Mouse (Mus musculus): ENCODE data around the gene Zfp148.
"Not testable (repeated sequence)": the region's sequence is repeated elsewhere in the genome, so short reads cannot be mapped to it uniquely, and the experiment has no call there.

The Zfp148 gene

GRCm38 (mm10) chr16:33465242-33465614 is 84.6 kb downstream of the Zfp148 start:
- no peak for DNase-seq

GRCm38 (mm10) chr16:33467451-33467850 is 86.8 kb downstream of the Zfp148 start:
- no peak for DNase-seq

GRCm38 (mm10) chr16:33469973-33470372 is 89.3 kb downstream of the Zfp148 start:
- DNase-seq: no peak

GRCm38 (mm10) chr16:33474381-33474780 is 93.7 kb downstream of the Zfp148 start:
- no peak for DNase-seq

- DNase-seq: no peak
Observed at GRCm38 (mm10) chr16:33479926-33480325, 99.3 kb downstream of the Zfp148 start.

GRCm38 (mm10) chr16:33481148-33481547 is 100.5 kb downstream of the Zfp148 start:
- DNase-seq: no peak

- no peak for DNase-seq
Observed at GRCm38 (mm10) chr16:33482309-33482708, 101.7 kb downstream of the Zfp148 start.

- DNase-seq: no peak
Observed at GRCm38 (mm10) chr16:33487709-33488108, 107.1 kb downstream of the Zfp148 start.

- DNase-seq: no peak
Observed at GRCm38 (mm10) chr16:33494374-33494773, 113.7 kb downstream of the Zfp148 start.

- DNase-seq: no peak
Observed at GRCm38 (mm10) chr16:33508082-33508481, 127.4 kb downstream of the Zfp148 start.

- not testable (repeated sequence) for DNase-seq
Observed at GRCm38 (mm10) chr16:33509231-33509630, 128.6 kb downstream of the Zfp148 start.

GRCm38 (mm10) chr16:33510856-33511255 is 130.2 kb downstream of the Zfp148 start:
- not testable (repeated sequence) for DNase-seq

GRCm38 (mm10) chr16:33512555-33512954 is 131.9 kb downstream of the Zfp148 start:
- DNase-seq: no peak

- peak; percentile 75 for DNase-seq
Observed at GRCm38 (mm10) chr16:33516807-33517565, 136.3 kb downstream of the Zfp148 start, which contains the start of gene Slc12a8. Slc12a8 (plus strand) TSS chr16:33517328.

GRCm38 (mm10) chr16:33517627-33518026 is 137.0 kb downstream of the Zfp148 start:
- DNase-seq: no peak

GRCm38 (mm10) chr16:33518236-33518635 is 137.6 kb downstream of the Zfp148 start:
- no peak for DNase-seq

GRCm38 (mm10) chr16:33519916-33520568 is 139.4 kb downstream of the Zfp148 start:
- no peak for DNase-seq

GRCm38 (mm10) chr16:33522516-33522915 is 141.9 kb downstream of the Zfp148 start:
- no peak for DNase-seq

- DNase-seq: no peak
Observed at GRCm38 (mm10) chr16:33523571-33523970, 142.9 kb downstream of the Zfp148 start.

GRCm38 (mm10) chr16:33529502-33530454 is 149.1 kb downstream of the Zfp148 start:
- DNase-seq: no peak

GRCm38 (mm10) chr16:33531184-33531583 is 150.5 kb downstream of the Zfp148 start:
- no peak for DNase-seq

- DNase-seq: no peak
Observed at GRCm38 (mm10) chr16:33536456-33536855, 155.8 kb downstream of the Zfp148 start.

Measured in right cerebral cortex, adult 18-20 months (tissue).